Mouse (Mus musculus) testis, adult 2 months (tissue): ENCODE results near the gene Optc.

Source experiments
- CTCF ChIP-seq: fragments of 200-500 bp; IDR thresholded peaks from 2 replicates; pipeline ENCODE4 v1.5.1; 2012; ENCODE audit warnings: low read depth, mild to moderate bottlenecking, inconsistent platforms, low read length, moderate library complexity; ENCODE audit not compliant: control insufficient read depth, insufficient read depth, insufficient replicate concordance
- POLR2A ChIP-seq: fragments of 200-500 bp; IDR thresholded peaks from 2 replicates; pipeline ENCODE4 v1.6.1; 2012; ENCODE audit warnings: low read depth, mild to moderate bottlenecking, inconsistent platforms, low read length, moderate library complexity; ENCODE audit not compliant: control insufficient read depth

- TF ChIP-seq POLR2A (no peak), CTCF (no peak)
Measured at GRCm38 (mm10) chr1:133941904-133942303, 34.1 kb upstream of the Optc start.
